Mouse (Mus musculus): Measurements from ENCODE around the gene Myl6. TPM values are rescaled to one million over a fixed set of nuclear protein-coding genes. Genes with fewer than 3 reads are reported as not detected.

Gene Myl6
- polyA plus RNA-seq, 1 experiment from 2014 or later = 1,051 TPM

GRCm38 (mm10) chr10:128488776-128489175, 5.2 kb downstream of the Myl6 start:
- ATAC-seq (replicated peaks; ENCODE audit: insufficient number of reproducible peaks, insufficient read depth, low FRiP score, low read depth) = no peak
- H3K4me2 ChIP-seq = no peak overlapping the region
- H3K9me3 ChIP-seq (replicated peaks) = no peaks in the 10 kb centered on the region
- H3K4me1 ChIP-seq (replicated peaks) = peaks cover 36% of the 10 kb centered on the region
- WGBS = 57% methylated on average over 4 of the region's 4 CpGs
- peaks cover 63% of the 10 kb centered on the region for H3K36me3 ChIP-seq
- no peak overlapping the region for H3K9ac ChIP-seq
- no peaks in the 10 kb centered on the region for H3K27me3 ChIP-seq
- peak overlapping the region; percentile 42 for H3K27ac ChIP-seq
- no peak overlapping the region for H3K4me3 ChIP-seq

GRCm38 (mm10) chr10:128487861-128488712, 5.9 kb downstream of the Myl6 start:
- no peak overlapping the region for H3K4me2 ChIP-seq
- no peak overlapping the region for H3K9ac ChIP-seq
- H3K4me3 ChIP-seq = no peak overlapping the region
- no peak overlapping the region for H3K27ac ChIP-seq
- WGBS = 89% methylated on average over 22 of the region's 22 CpGs
- no peaks in the 10 kb centered on the region for H3K27me3 ChIP-seq
- ATAC-seq (replicated peaks; ENCODE audit: insufficient number of reproducible peaks, insufficient read depth, low FRiP score, low read depth) = no peak
- no peaks in the 10 kb centered on the region for H3K9me3 ChIP-seq (replicated peaks)
- H3K4me1 ChIP-seq (replicated peaks) = peaks cover 36% of the 10 kb centered on the region
- peaks cover 70% of the 10 kb centered on the region for H3K36me3 ChIP-seq

GRCm38 (mm10) chr10:128486370-128486769, 7.6 kb downstream of the Myl6 start:
- Histone ChIP-seq H3K9ac (no peak overlapping the region), H3K4me2 (no peak overlapping the region), H3K36me3 (peaks cover 87% of the 10 kb centered on the region), H3K27ac (no peak overlapping the region), H3K9me3 (replicated peaks) (no peaks in the 10 kb centered on the region), H3K27me3 (no peaks in the 10 kb centered on the region), H3K4me3 (no peak overlapping the region), H3K4me1 (replicated peaks) (peaks cover 25% of the 10 kb centered on the region)
- ATAC-seq (replicated peaks; ENCODE audit: insufficient number of reproducible peaks, insufficient read depth, low FRiP score, low read depth) = no peak
- WGBS = 71% methylated on average over 7 of the region's 7 CpGs

GRCm38 (mm10) chr10:128474366-128474765, 19.6 kb downstream of the Myl6 start:
- Histone ChIP-seq H3K9ac (no peak overlapping the region), H3K4me3 (no peak overlapping the region), H3K4me1 (replicated peaks) (no peaks in the 10 kb centered on the region), H3K27me3 (no peaks in the 10 kb centered on the region), H3K27ac (no peak overlapping the region), H3K36me3 (peaks cover 81% of the 10 kb centered on the region), H3K9me3 (replicated peaks) (no peaks in the 10 kb centered on the region), H3K4me2 (no peak overlapping the region)
- ATAC-seq (replicated peaks; ENCODE audit: insufficient number of reproducible peaks, insufficient read depth, low FRiP score, low read depth) = no peak
- 85% methylated on average over 12 of the region's 12 CpGs for WGBS

GRCm38 (mm10) chr10:128460270-128460630, 33.7 kb downstream of the Myl6 start:
- Histone ChIP-seq H3K36me3 (peaks cover 34% of the 10 kb centered on the region), H3K27me3 (no peaks in the 10 kb centered on the region), H3K4me1 (replicated peaks) (peaks cover 12% of the 10 kb centered on the region), H3K9ac (peak overlapping the region; percentile 94), H3K27ac (peak overlapping the region; percentile 98), H3K4me2 (peak overlapping the region; percentile 81), H3K4me3 (peak overlapping the region; percentile 85), H3K9me3 (replicated peaks) (no peaks in the 10 kb centered on the region)
- ATAC-seq (replicated peaks; ENCODE audit: insufficient number of reproducible peaks, insufficient read depth, low FRiP score, low read depth) = no peak
- 11% methylated on average over 5 of the region's 5 CpGs for WGBS

GRCm38 (mm10) chr10:128459409-128460269, 34.3 kb downstream of the Myl6 start:
- ATAC-seq (replicated peaks; ENCODE audit: insufficient number of reproducible peaks, insufficient read depth, low FRiP score, low read depth) = peak; percentile 69
- Histone ChIP-seq H3K4me2 (peak overlapping the region; percentile 81), H3K4me3 (peak overlapping the region; percentile 85), H3K36me3 (peaks cover 28% of the 10 kb centered on the region), H3K4me1 (replicated peaks) (peaks cover 15% of the 10 kb centered on the region), H3K27ac (peak overlapping the region; percentile 98), H3K9ac (peak overlapping the region; percentile 94), H3K9me3 (replicated peaks) (no peaks in the 10 kb centered on the region), H3K27me3 (no peaks in the 10 kb centered on the region)
- WGBS = under 1% methylated on average over 41 of the region's 67 CpGs

- Histone ChIP-seq H3K9me3 (replicated peaks) (no peaks in the 10 kb centered on the region), H3K4me2 (peak within 1 kb of the TSS; percentile 81), H3K27me3 (no peaks in the 10 kb centered on the region), H3K9ac (peak within 1 kb of the TSS; percentile 94), H3K4me3 (peak within 1 kb of the TSS; percentile 85), H3K4me1 (replicated peaks) (peaks cover 15% of the 10 kb centered on the region), H3K27ac (peak within 1 kb of the TSS; percentile 98), H3K36me3 (peaks cover 20% of the 10 kb centered on the region)
- ATAC-seq (replicated peaks; ENCODE audit: insufficient number of reproducible peaks, insufficient read depth, low FRiP score, low read depth) = peak; percentile 80
- under 1% methylated on average over 81 of the region's 86 CpGs for WGBS
These were observed 35.1 kb downstream of the Myl6 start, which contains the start of gene Smarcc2 for GRCm38 (mm10) chr10:128458719-128459408. Gene Smarcc2, plus strand, starts transcription at chr10:128459248.

- Histone ChIP-seq H3K27me3 (no peaks in the 10 kb centered on the region), H3K9me3 (replicated peaks) (no peaks in the 10 kb centered on the region), H3K36me3 (peaks cover 15% of the 10 kb centered on the region), H3K4me3 (peak overlapping the region; percentile 85), H3K9ac (peak overlapping the region; percentile 94), H3K4me1 (replicated peaks) (peaks cover 15% of the 10 kb centered on the region), H3K27ac (peak overlapping the region; percentile 98), H3K4me2 (peak overlapping the region; percentile 81)
- ATAC-seq (replicated peaks; ENCODE audit: insufficient number of reproducible peaks, insufficient read depth, low FRiP score, low read depth) = peak; percentile 47
- under 1% methylated on average over 29 of the region's 29 CpGs for WGBS
These were observed 35.6 kb downstream of the Myl6 start for GRCm38 (mm10) chr10:128458348-128458718.

GRCm38 (mm10) chr10:128457676-128458075, 36.3 kb downstream of the Myl6 start:
- no peaks in the 10 kb centered on the region for H3K27me3 ChIP-seq
- H3K4me1 ChIP-seq (replicated peaks) = peaks cover 15% of the 10 kb centered on the region
- H3K36me3 ChIP-seq = peaks cover 9% of the 10 kb centered on the region
- no peak overlapping the region for H3K27ac ChIP-seq
- H3K9ac ChIP-seq = no peak overlapping the region
- no peaks in the 10 kb centered on the region for H3K9me3 ChIP-seq (replicated peaks)
- 79% methylated on average over 6 of the region's 6 CpGs for WGBS
- no peak overlapping the region for H3K4me3 ChIP-seq
- ATAC-seq (replicated peaks; ENCODE audit: insufficient number of reproducible peaks, insufficient read depth, low FRiP score, low read depth) = no peak
- H3K4me2 ChIP-seq = peak overlapping the region; percentile 81; the same call in 1 of the 2 replicates

- no peaks in the 10 kb centered on the region for H3K36me3 ChIP-seq
- peak overlapping the region; percentile 47 for H3K4me2 ChIP-seq
- no peak for ATAC-seq (replicated peaks; ENCODE audit: insufficient number of reproducible peaks, insufficient read depth, low FRiP score, low read depth)
- H3K27me3 ChIP-seq = no peaks in the 10 kb centered on the region
- H3K4me1 ChIP-seq (replicated peaks) = peaks cover 5% of the 10 kb centered on the region
- H3K9ac ChIP-seq = no peak overlapping the region
- no peak overlapping the region for H3K27ac ChIP-seq
- no peaks in the 10 kb centered on the region for H3K9me3 ChIP-seq (replicated peaks)
- H3K4me3 ChIP-seq = no peak overlapping the region
- WGBS = 4% methylated on average over 6 of the region's 6 CpGs
These were observed 38.7 kb downstream of the Myl6 start for GRCm38 (mm10) chr10:128455280-128455679.

- no peak overlapping the region for H3K9ac ChIP-seq
- H3K27me3 ChIP-seq = no peaks in the 10 kb centered on the region
- H3K9me3 ChIP-seq (replicated peaks) = no peaks in the 10 kb centered on the region
- 68% methylated on average over 3 of the region's 3 CpGs for WGBS
- peaks cover 3% of the 10 kb centered on the region for H3K4me1 ChIP-seq (replicated peaks)
- no peak overlapping the region for H3K4me3 ChIP-seq
- no peaks in the 10 kb centered on the region for H3K36me3 ChIP-seq
- H3K27ac ChIP-seq = no peak overlapping the region
- no peak overlapping the region for H3K4me2 ChIP-seq
- ATAC-seq (replicated peaks; ENCODE audit: insufficient number of reproducible peaks, insufficient read depth, low FRiP score, low read depth) = no peak
These were observed 39.5 kb downstream of the Myl6 start for GRCm38 (mm10) chr10:128454471-128454870.

Data from heart, embryonic 15.5 days (tissue).